ENCODE assay signal across 8 mouse cellular contexts in genomic region chr3:152193177-152193576, GRCm38 (mm10). TPM values are rescaled to one million over a fixed set of nuclear protein-coding genes. Genes with fewer than 3 reads are reported as not detected.
DNase-seq lines count a peak whose midpoint lies in the region; ATAC-seq and TF ChIP-seq lines count a peak whose summit lies in the region.

No protein-coding gene starts in this region.

- H3K4me2 ChIP-seq in lung, embryonic 14.5 days, result peak overlapping the region; percentile 58
- H3K4me2 ChIP-seq in embryonic facial prominence, embryonic 14.5 days (ENCODE audit: low read depth, low read length), result peak overlapping the region; percentile 63
- peak overlapping the region; percentile 66 for H3K4me2 ChIP-seq in intestine, postnatal 0 days (replicated peaks; ENCODE audit: low read depth)

- no peaks in the 10 kb centered on the region for H3K9me3 ChIP-seq in lung, embryonic 14.5 days (ENCODE audit: low read depth, low read length)
- H3K9me3 ChIP-seq in embryonic facial prominence, embryonic 14.5 days (ENCODE audit: control insufficient read depth, low read length), result no peaks in the 10 kb centered on the region
- H3K9me3 ChIP-seq in intestine, postnatal 0 days (ENCODE audit: control insufficient read depth), result no peaks in the 10 kb centered on the region

- H3K9ac ChIP-seq in lung, embryonic 14.5 days, result peak overlapping the region; percentile 69
- peak overlapping the region; percentile 73 for H3K9ac ChIP-seq in embryonic facial prominence, embryonic 14.5 days (ENCODE audit: low read depth, low read length)
- peak overlapping the region; percentile 54 for H3K9ac ChIP-seq in intestine, postnatal 0 days (ENCODE audit: low read depth, low read length)

- no peak for TF ChIP-seq POLR2A in olfactory bulb, adult 2 months (IDR thresholded peaks at IDR 0.05; ENCODE audit: insufficient read depth, low read depth, low read length)

- no peaks in the 10 kb centered on the region for H3K36me3 ChIP-seq in lung, embryonic 14.5 days (ENCODE audit: insufficient read depth)
- no peaks in the 10 kb centered on the region for H3K36me3 ChIP-seq in embryonic facial prominence, embryonic 14.5 days (ENCODE audit: control insufficient read depth, insufficient read depth, low read length)
- H3K36me3 ChIP-seq in intestine, postnatal 0 days (ENCODE audit: control insufficient read depth, insufficient read depth), result no peaks in the 10 kb centered on the region

- no peaks in the 10 kb centered on the region for H3K27me3 ChIP-seq in lung, embryonic 14.5 days (ENCODE audit: insufficient read depth, low read length)
- H3K27me3 ChIP-seq in embryonic facial prominence, embryonic 14.5 days (replicated peaks; ENCODE audit: control insufficient read depth, insufficient read depth, low read length), result no peaks in the 10 kb centered on the region
- H3K27me3 ChIP-seq in intestine, postnatal 0 days (replicated peaks; ENCODE audit: control insufficient read depth, insufficient read depth, low read length), result no peaks in the 10 kb centered on the region

- DNase-seq in lung, embryonic 14.5 days, result no peak
- no peak for DNase-seq in lung, postnatal 25 days (ENCODE audit: low spot score)
- DNase-seq in embryonic facial prominence, embryonic 14.5 days (ENCODE audit: low spot score), result no peak
- no peak for DNase-seq in cerebellum, adult 18-20 months
- DNase-seq in right cerebral cortex, postnatal 25 days, result no peak
- no peak for DNase-seq in thymus, postnatal 36 days

- H3K27ac ChIP-seq in lung, embryonic 14.5 days (ENCODE audit: low read depth), result peak overlapping the region; percentile 92
- peak overlapping the region; percentile 90 for H3K27ac ChIP-seq in embryonic facial prominence, embryonic 14.5 days (replicated peaks; ENCODE audit: low read depth, low read length)
- peak overlapping the region; percentile 77 for H3K27ac ChIP-seq in intestine, postnatal 0 days (ENCODE audit: low read depth, low read length)
- peak overlapping the region; percentile 35 for H3K27ac ChIP-seq in olfactory bulb, adult 2 months (ENCODE audit: insufficient read depth, low read depth, low read length)

- WGBS in lung, embryonic 14.5 days, result 0% methylated on average over 7 of the region's 7 CpGs
- 1% methylated on average over 7 of the region's 7 CpGs for WGBS in embryonic facial prominence, embryonic 14.5 days
- under 1% methylated on average over 7 of the region's 7 CpGs for WGBS in intestine, postnatal 0 days
- under 1% methylated on average over 7 of the region's 7 CpGs for whole genome bisulfite sequencing in olfactory bulb, adult 2 months

- H3K4me3 ChIP-seq in lung, embryonic 14.5 days (ENCODE audit: low read depth, low read length), result peak overlapping the region; percentile 45
- H3K4me3 ChIP-seq in embryonic facial prominence, embryonic 14.5 days (ENCODE audit: low read depth, low read length), result peak overlapping the region; percentile 56
- peak overlapping the region; percentile 64 for H3K4me3 ChIP-seq in intestine, postnatal 0 days (ENCODE audit: low read depth, low read length)
- peak overlapping the region; percentile 36; the same call in 1 of the 2 replicates for H3K4me3 ChIP-seq in olfactory bulb, adult 2 months (ENCODE audit: insufficient read depth, low read depth, low read length)

- TF ChIP-seq CTCF in lung, embryonic 14.5 days (IDR thresholded peaks at IDR 0.05; ENCODE audit: low read depth), result no peak
- no peak for TF ChIP-seq CTCF in intestine, postnatal 0 days (IDR thresholded peaks at IDR 0.05; ENCODE audit: low read depth)
- no peak for TF ChIP-seq CTCF in olfactory bulb, adult 2 months (IDR thresholded peaks at IDR 0.05; ENCODE audit: insufficient read depth, low read depth, low read length)

- H3K4me1 ChIP-seq in lung, embryonic 14.5 days (ENCODE audit: insufficient read depth), result peaks cover 15% of the 10 kb centered on the region
- peaks cover 11% of the 10 kb centered on the region for H3K4me1 ChIP-seq in embryonic facial prominence, embryonic 14.5 days (ENCODE audit: control insufficient read depth, insufficient read depth, low read length)
- no peaks in the 10 kb centered on the region for H3K4me1 ChIP-seq in intestine, postnatal 0 days (replicated peaks; ENCODE audit: control insufficient read depth, insufficient read depth, low read length)
- peaks cover 5% of the 10 kb centered on the region; the same call in 1 of the 2 replicates for H3K4me1 ChIP-seq in olfactory bulb, adult 2 months (ENCODE audit: control insufficient read depth, insufficient read depth, low read length)

- ATAC-seq in lung, embryonic 14.5 days (ENCODE audit: insufficient read depth), result no peak
- ATAC-seq in embryonic facial prominence, embryonic 14.5 days (ENCODE audit: low read depth), result no peak
- no peak for ATAC-seq in intestine, postnatal 0 days

RNA-seq across cellular contexts. Expression of gene Dnajb4, which starts 16.9 kb away (rescaled TPM):
- 33.7 and 36.8 TPM in 2 replicates for polyA plus RNA-seq in lung, embryonic 14.5 days (2014; fragmentation: Nextera tagmentation; extraction: Ambion mirVana)
- polyA plus RNA-seq in embryonic facial prominence, embryonic 14.5 days (2014; fragmentation: Nextera tagmentation; extraction: Ambion mirVana), result 32.6 and 36.5 TPM in 2 replicates
- 17.9 and 20.4 TPM in 2 replicates for polyA plus RNA-seq in intestine, postnatal 0 days (2015; fragmentation: Nextera tagmentation; extraction: Ambion mirVana)
- not detected in 2 replicates for polyA plus RNA-seq in olfactory bulb, adult 2 months (2012; ENCODE audit: insufficient read depth, insufficient read length, low replicate concordance, missing spikeins)

RNA-seq across cellular contexts. Expression of gene Fubp1, which starts 17.0 kb away (rescaled TPM):
- polyA plus RNA-seq in lung, embryonic 14.5 days (2014; fragmentation: Nextera tagmentation; extraction: Ambion mirVana), result 300 and 305 TPM in 2 replicates
- polyA plus RNA-seq in embryonic facial prominence, embryonic 14.5 days (2014; fragmentation: Nextera tagmentation; extraction: Ambion mirVana), result 199 and 200 TPM in 2 replicates
- 60.6 and 64.8 TPM in 2 replicates for polyA plus RNA-seq in intestine, postnatal 0 days (2015; fragmentation: Nextera tagmentation; extraction: Ambion mirVana)
- 284 TPM in 1 of 2 replicates, not detected in the other for polyA plus RNA-seq in olfactory bulb, adult 2 months (2012; ENCODE audit: insufficient read depth, insufficient read length, low replicate concordance, missing spikeins)

RNA-seq across cellular contexts. Expression of gene Gipc2, which starts 27.1 kb away (rescaled TPM):
- 4.3 and 6.8 TPM in 2 replicates for polyA plus RNA-seq in lung, embryonic 14.5 days (2014; fragmentation: Nextera tagmentation; extraction: Ambion mirVana)
- polyA plus RNA-seq in embryonic facial prominence, embryonic 14.5 days (2014; fragmentation: Nextera tagmentation; extraction: Ambion mirVana), result 2.3 and 4.6 TPM in 2 replicates
- 222 and 243 TPM in 2 replicates for polyA plus RNA-seq in intestine, postnatal 0 days (2015; fragmentation: Nextera tagmentation; extraction: Ambion mirVana)
- not detected in 2 replicates for polyA plus RNA-seq in olfactory bulb, adult 2 months (2012; ENCODE audit: insufficient read depth, insufficient read length, low replicate concordance, missing spikeins)

Comparison
In these comparisons a context has a peak if more than half of its experiments do, and no peak if none do; other contexts are left out.
1. H3K27ac ChIP-seq: peak in every context shown above with its lines; median percentile 92 in lung, embryonic 14.5 days; 90 in embryonic facial prominence, embryonic 14.5 days; 77 in intestine, postnatal 0 days; 35 in olfactory bulb, adult 2 months.
2. RNA of gene Gipc2, which starts 27.1 kb away (polyA plus RNA-seq): 222 to 243 TPM in intestine, postnatal 0 days; 4.3 to 6.8 TPM in lung, embryonic 14.5 days, 2.3 to 4.6 TPM in embryonic facial prominence, embryonic 14.5 days and not detected in olfactory bulb, adult 2 months; every median in the first group is over 10 times any median in the second.
3. Peak in every context shown above with its lines, with median percentiles within 50 percentile points of each other: H3K4me2 ChIP-seq, H3K4me3 ChIP-seq and H3K9ac ChIP-seq.